Mouse (Mus musculus) natural killer cell, adult 2 months (primary cell): ENCODE data around the gene Krtcap3.

Experiments used
- DNase-seq, 2 experiments: peaks; one replicate each; pipeline ENCODE4 v3.0.0; 2022; ENCODE audit warnings: low spot score in 2 of 2

Krtcap3 gene

GRCm38 (mm10) chr5:31298486-31298885, 47.0 kb downstream of the Krtcap3 start:
- no peak for DNase-seq

- DNase-seq, result no peak
Observed at GRCm38 (mm10) chr5:31301866-31302265, 50.4 kb downstream of the Krtcap3 start.
